Mouse (Mus musculus): ENCODE data around the gene Gins1. TPM values are rescaled to one million over a fixed set of nuclear protein-coding genes. Genes with fewer than 3 reads are reported as not detected.

Gins1 gene
- polyA plus RNA-seq, 1 experiment, result 53.0 TPM

DNA sequence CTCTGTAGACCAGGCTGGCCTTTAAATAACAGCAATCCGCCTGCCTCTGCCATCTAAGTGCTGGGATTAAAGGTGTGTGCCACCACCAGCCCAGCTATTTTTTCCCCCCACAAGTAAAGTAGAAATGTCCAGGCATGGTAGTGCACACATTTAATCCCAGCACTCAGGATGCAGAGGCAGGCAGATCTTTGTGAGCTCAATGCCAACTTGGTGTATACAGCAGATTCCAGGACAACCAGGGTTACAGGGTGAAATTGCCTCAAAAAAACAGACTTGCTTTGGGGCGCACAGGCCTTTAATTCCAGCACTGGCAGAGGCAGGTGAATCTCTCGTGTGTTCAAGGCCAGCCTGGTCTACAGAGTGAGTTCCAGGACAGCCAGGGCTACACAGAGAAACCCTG is 17.8 kb downstream of the Gins1 start:
- no peaks in the 10 kb centered on the region for H3K4me1 ChIP-seq (ENCODE audit: control insufficient read depth, insufficient read depth, low read length)
- H3K9ac ChIP-seq (ENCODE audit: low read depth, poor library complexity, severe bottlenecking), result no peak overlapping the region
- no peak for TF ChIP-seq EP300 (IDR thresholded peaks at IDR 0.05; ENCODE audit: insufficient read depth, low read depth, low read length)
- TF ChIP-seq CTCF (IDR thresholded peaks at IDR 0.05; ENCODE audit: low read depth, low read length), result no peak
- no peak overlapping the region for H3K27ac ChIP-seq (ENCODE audit: insufficient read depth, low read length)
- no peak overlapping the region for H3K4me3 ChIP-seq (ENCODE audit: low read depth, low read length)
- no peaks in the 10 kb centered on the region for H3K27me3 ChIP-seq (ENCODE audit: control insufficient read depth, insufficient read depth, low read length, poor library complexity, severe bottlenecking)
- H3K36me3 ChIP-seq (ENCODE audit: control insufficient read depth, insufficient read depth, low read length, poor library complexity, severe bottlenecking), result peaks cover 18% of the 10 kb centered on the region
- H3K9me3 ChIP-seq (replicated peaks; ENCODE audit: control insufficient read depth, insufficient read depth, low read length, poor library complexity, severe bottlenecking), result no peaks in the 10 kb centered on the region

DNA sequence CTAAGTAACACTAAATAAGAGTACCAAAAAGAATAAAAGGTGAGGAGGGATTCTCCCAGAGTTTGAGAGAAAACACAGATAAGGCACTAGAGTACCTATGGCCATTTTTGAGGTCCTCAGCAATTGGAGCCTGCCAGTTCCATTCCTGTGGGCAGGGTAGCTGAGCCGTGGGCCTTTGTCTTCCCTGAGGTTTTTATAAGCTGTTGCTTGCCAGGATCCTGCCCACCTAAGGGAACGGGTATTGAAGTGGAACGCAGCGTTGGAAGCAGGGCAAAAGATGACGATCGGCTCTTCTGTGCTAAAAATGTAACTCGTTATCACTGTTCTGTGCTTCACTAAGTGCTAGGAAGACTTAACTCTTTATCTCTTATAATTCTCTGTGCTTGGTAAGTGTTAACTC is 18.3 kb downstream of the Gins1 start:
- peaks cover 16% of the 10 kb centered on the region for H3K36me3 ChIP-seq (ENCODE audit: control insufficient read depth, insufficient read depth, low read length, poor library complexity, severe bottlenecking)
- H3K4me1 ChIP-seq (ENCODE audit: control insufficient read depth, insufficient read depth, low read length), result no peaks in the 10 kb centered on the region
- H3K9ac ChIP-seq (ENCODE audit: low read depth, poor library complexity, severe bottlenecking), result no peak overlapping the region
- no peak overlapping the region for H3K4me3 ChIP-seq (ENCODE audit: low read depth, low read length)
- H3K27ac ChIP-seq (ENCODE audit: insufficient read depth, low read length), result no peak overlapping the region
- H3K27me3 ChIP-seq (ENCODE audit: control insufficient read depth, insufficient read depth, low read length, poor library complexity, severe bottlenecking), result no peaks in the 10 kb centered on the region
- no peak for TF ChIP-seq POLR2A (IDR thresholded peaks at IDR 0.05; ENCODE audit: insufficient read depth, low read length)
- TF ChIP-seq EP300 (IDR thresholded peaks at IDR 0.05; ENCODE audit: insufficient read depth, low read depth, low read length), result no peak
- no peak for TF ChIP-seq CTCF (IDR thresholded peaks at IDR 0.05; ENCODE audit: low read depth, low read length)
- H3K9me3 ChIP-seq (replicated peaks; ENCODE audit: control insufficient read depth, insufficient read depth, low read length, poor library complexity, severe bottlenecking), result no peaks in the 10 kb centered on the region

DNA sequence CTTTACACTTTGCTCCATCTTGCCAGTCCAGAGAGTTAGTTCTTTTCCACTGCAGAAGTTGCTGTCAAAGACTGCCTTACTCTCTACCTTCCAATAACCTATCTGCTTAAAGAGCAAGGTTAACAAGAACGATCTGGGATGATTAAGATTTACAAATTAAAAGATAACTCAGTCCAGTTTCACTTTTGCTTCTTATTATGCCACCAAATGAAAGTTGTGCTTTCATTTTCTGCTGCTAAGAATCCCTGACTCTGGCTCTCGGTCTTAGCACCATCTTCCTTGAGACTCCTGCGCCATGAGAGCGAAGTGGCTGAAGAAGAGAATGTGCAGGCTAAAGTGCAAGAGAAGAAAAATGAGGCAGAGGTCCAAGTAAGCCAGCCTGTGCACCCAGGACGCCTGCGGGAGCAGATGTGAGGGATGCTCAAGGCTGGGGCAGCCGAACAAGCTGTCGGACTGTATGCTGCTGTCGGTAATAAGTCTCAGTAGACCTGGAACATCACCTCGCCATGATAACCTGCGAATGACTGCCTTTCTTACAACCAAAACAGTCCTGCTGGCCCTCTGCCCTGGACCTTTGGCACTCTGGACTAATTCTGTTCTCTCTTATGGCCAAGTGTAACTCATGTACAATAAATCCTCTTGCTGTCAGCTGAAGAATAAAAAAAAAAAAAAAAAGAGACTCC is 22.0 kb downstream of the Gins1 start:
- TF ChIP-seq CTCF (IDR thresholded peaks at IDR 0.05; ENCODE audit: low read depth, low read length), result no peak
- no peak for TF ChIP-seq EP300 (IDR thresholded peaks at IDR 0.05; ENCODE audit: insufficient read depth, low read depth, low read length)
- Histone ChIP-seq H3K27me3 (ENCODE audit: control insufficient read depth, insufficient read depth, low read length, poor library complexity, severe bottlenecking) (no peaks in the 10 kb centered on the region), H3K9ac (ENCODE audit: low read depth, poor library complexity, severe bottlenecking) (no peak overlapping the region), H3K9me3 (replicated peaks; ENCODE audit: control insufficient read depth, insufficient read depth, low read length, poor library complexity, severe bottlenecking) (no peaks in the 10 kb centered on the region), H3K4me1 (ENCODE audit: control insufficient read depth, insufficient read depth, low read length) (no peaks in the 10 kb centered on the region), H3K27ac (ENCODE audit: insufficient read depth, low read length) (no peak overlapping the region), H3K4me3 (ENCODE audit: low read depth, low read length) (no peak overlapping the region), H3K36me3 (ENCODE audit: control insufficient read depth, insufficient read depth, low read length, poor library complexity, severe bottlenecking) (peaks cover 13% of the 10 kb centered on the region)

DNA sequence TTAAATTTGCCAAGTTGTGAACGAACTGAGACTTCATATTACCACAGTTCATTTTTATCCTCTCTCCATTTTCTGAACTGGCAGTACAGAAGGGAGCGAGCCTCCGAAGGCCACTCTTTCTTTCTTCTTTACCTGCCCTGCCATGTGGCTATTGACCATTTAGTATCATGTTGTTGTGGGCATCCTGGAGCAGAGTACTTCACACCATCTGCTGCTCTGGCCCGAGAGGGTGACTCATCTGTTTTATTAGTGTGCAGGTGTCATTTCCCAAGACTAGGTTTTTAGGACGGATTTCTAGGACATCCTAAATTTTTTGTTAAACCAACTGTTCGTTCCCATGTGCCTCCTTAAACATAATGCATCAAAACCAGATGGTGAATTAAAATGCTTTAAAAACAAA is 24.0 kb downstream of the Gins1 start:
- H3K9me3 ChIP-seq (replicated peaks; ENCODE audit: control insufficient read depth, insufficient read depth, low read length, poor library complexity, severe bottlenecking), result no peaks in the 10 kb centered on the region
- no peaks in the 10 kb centered on the region for H3K27me3 ChIP-seq (ENCODE audit: control insufficient read depth, insufficient read depth, low read length, poor library complexity, severe bottlenecking)
- TF ChIP-seq CTCF (IDR thresholded peaks at IDR 0.05; ENCODE audit: low read depth, low read length) (no peak), EP300 (IDR thresholded peaks at IDR 0.05; ENCODE audit: insufficient read depth, low read depth, low read length) (no peak), POLR2A (IDR thresholded peaks at IDR 0.05; ENCODE audit: insufficient read depth, low read length) (no peak)
- H3K4me1 ChIP-seq (ENCODE audit: control insufficient read depth, insufficient read depth, low read length), result no peaks in the 10 kb centered on the region
- no peak overlapping the region for H3K4me3 ChIP-seq (ENCODE audit: low read depth, low read length)
- H3K36me3 ChIP-seq (ENCODE audit: control insufficient read depth, insufficient read depth, low read length, poor library complexity, severe bottlenecking), result peaks cover 11% of the 10 kb centered on the region
- no peak overlapping the region for H3K27ac ChIP-seq (ENCODE audit: insufficient read depth, low read length)
- H3K9ac ChIP-seq (ENCODE audit: low read depth, poor library complexity, severe bottlenecking), result no peak overlapping the region

DNA sequence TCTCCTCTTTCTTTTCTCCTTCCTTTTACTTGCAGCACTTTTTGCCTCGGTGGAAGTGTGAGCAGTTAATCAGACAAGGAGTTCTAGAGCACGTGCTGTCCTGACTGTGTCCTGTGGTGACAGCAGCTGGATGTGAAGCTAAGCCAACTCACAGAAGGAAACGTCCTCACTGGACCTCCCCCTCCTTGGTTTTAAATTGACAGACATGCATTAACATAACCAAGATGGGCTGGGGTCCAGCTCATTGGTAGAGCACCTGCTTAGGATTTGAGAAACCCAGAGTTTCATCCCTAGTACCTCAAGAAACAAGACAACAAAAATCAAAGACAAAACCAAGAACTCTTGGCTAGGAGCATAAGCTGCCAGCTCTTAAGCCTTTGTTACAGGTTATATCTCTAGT is 25.6 kb downstream of the Gins1 start:
- H3K4me1 ChIP-seq (ENCODE audit: control insufficient read depth, insufficient read depth, low read length), result no peaks in the 10 kb centered on the region
- H3K27ac ChIP-seq (ENCODE audit: insufficient read depth, low read length), result no peak overlapping the region
- no peaks in the 10 kb centered on the region for H3K27me3 ChIP-seq (ENCODE audit: control insufficient read depth, insufficient read depth, low read length, poor library complexity, severe bottlenecking)
- H3K36me3 ChIP-seq (ENCODE audit: control insufficient read depth, insufficient read depth, low read length, poor library complexity, severe bottlenecking), result peaks cover 13% of the 10 kb centered on the region
- TF ChIP-seq POLR2A (IDR thresholded peaks at IDR 0.05; ENCODE audit: insufficient read depth, low read length), result no peak
- TF ChIP-seq CTCF (IDR thresholded peaks at IDR 0.05; ENCODE audit: low read depth, low read length), result no peak
- no peak for TF ChIP-seq EP300 (IDR thresholded peaks at IDR 0.05; ENCODE audit: insufficient read depth, low read depth, low read length)
- H3K4me3 ChIP-seq (ENCODE audit: low read depth, low read length), result no peak overlapping the region
- H3K9ac ChIP-seq (ENCODE audit: low read depth, poor library complexity, severe bottlenecking), result no peak overlapping the region
- H3K9me3 ChIP-seq (replicated peaks; ENCODE audit: control insufficient read depth, insufficient read depth, low read length, poor library complexity, severe bottlenecking), result no peaks in the 10 kb centered on the region

DNA sequence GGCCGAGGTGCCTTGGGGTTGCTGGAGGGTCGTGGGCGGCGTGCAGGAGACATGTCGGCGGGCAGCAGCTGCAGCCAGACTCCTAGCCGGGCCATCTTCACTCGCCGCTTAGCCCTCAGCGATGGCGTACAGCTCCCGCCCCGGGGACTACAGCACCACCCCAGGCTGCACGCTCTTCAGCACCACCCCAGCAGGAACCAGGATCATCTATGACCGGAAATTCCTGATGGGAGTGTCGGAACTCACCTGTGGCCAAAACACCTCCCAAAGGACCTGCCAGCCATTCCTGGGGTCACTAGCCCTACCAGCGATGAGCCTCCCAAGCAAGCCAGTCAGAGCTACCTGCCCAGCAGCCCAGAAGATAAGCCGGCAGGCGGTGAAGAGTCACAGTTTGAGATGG is 28.3 kb downstream of the Gins1 start:
- H3K27me3 ChIP-seq (ENCODE audit: control insufficient read depth, insufficient read depth, low read length, poor library complexity, severe bottlenecking), result no peaks in the 10 kb centered on the region
- no peaks in the 10 kb centered on the region for H3K4me1 ChIP-seq (ENCODE audit: control insufficient read depth, insufficient read depth, low read length)
- H3K9me3 ChIP-seq (replicated peaks; ENCODE audit: control insufficient read depth, insufficient read depth, low read length, poor library complexity, severe bottlenecking), result no peaks in the 10 kb centered on the region
- peak overlapping the region; percentile 22 for H3K9ac ChIP-seq (ENCODE audit: low read depth, poor library complexity, severe bottlenecking)
- peak overlapping the region; percentile 49 for H3K4me3 ChIP-seq (ENCODE audit: low read depth, low read length)
- TF ChIP-seq POLR2A (IDR thresholded peaks at IDR 0.05; ENCODE audit: insufficient read depth, low read length) (no peak), EP300 (IDR thresholded peaks at IDR 0.05; ENCODE audit: insufficient read depth, low read depth, low read length) (no peak), CTCF (IDR thresholded peaks at IDR 0.05; ENCODE audit: low read depth, low read length) (no peak)
- H3K36me3 ChIP-seq (ENCODE audit: control insufficient read depth, insufficient read depth, low read length, poor library complexity, severe bottlenecking), result peaks cover 6% of the 10 kb centered on the region; the same call in 1 of the 2 replicates
- H3K27ac ChIP-seq (ENCODE audit: insufficient read depth, low read length), result no peak overlapping the region
